Mouse (Mus musculus) forebrain, postnatal 0 days (tissue): ENCODE measurements around the gene Endog. TPM values are rescaled to one million over a fixed set of nuclear protein-coding genes. Genes with fewer than 3 reads are reported as not detected.
"Not testable (repeated sequence)": the region's sequence is repeated elsewhere in the genome, so short reads cannot be mapped to it uniquely, and the experiment has no call there.

Experiments used
- ATAC-seq: fragments of 200-750 bp; cut with Nextera tagmentation; 2 replicates; pipeline ENCODE4 v1.8.0; 2017; ENCODE audit warnings: mild to moderate bottlenecking, moderate library complexity
- DNase-seq: peaks from one replicate; pipeline ENCODE4 v3.0.0-alpha.2; 2015
- H3K27ac ChIP-seq: fragments of 300-500 bp; sonication (generic); 2 replicates; pipeline ENCODE4 v1.5.1; 2014; ENCODE audit warnings: low read depth, mild to moderate bottlenecking, antibody characterized with exemption, low read length, moderate library complexity, mixed read lengths
- H3K27me3 ChIP-seq: fragments of 300-500 bp; sonication (generic); 2 replicates; pipeline ENCODE4 v1.6.1; 2014; ENCODE audit warnings: mild to moderate bottlenecking, low read length, mixed read lengths; ENCODE audit not compliant: insufficient read depth
- H3K36me3 ChIP-seq: fragments of 300-500 bp; sonication (generic); 2 replicates; pipeline ENCODE4 v1.6.1; 2014; ENCODE audit warnings: mild to moderate bottlenecking, moderate library complexity; ENCODE audit not compliant: insufficient read depth
- H3K4me1 ChIP-seq: fragments of 300-500 bp; sonication (generic); 2 replicates; pipeline ENCODE4 v1.6.1; 2014; ENCODE audit warnings: antibody characterized with exemption; ENCODE audit not compliant: insufficient read depth
- H3K4me2 ChIP-seq: fragments of 300-500 bp; sonication (generic); 2 replicates; pipeline ENCODE4 v1.6.1; 2014; ENCODE audit warnings: low read depth, mild to moderate bottlenecking, moderate library complexity
- H3K4me3 ChIP-seq: fragments of 300-500 bp; sonication (generic); 2 replicates; pipeline ENCODE4 v1.5.1; 2014; ENCODE audit warnings: low read depth, low read length, mixed read lengths
- H3K9ac ChIP-seq: fragments of 300-500 bp; sonication (generic); 2 replicates; pipeline ENCODE4 v1.6.1; 2014; ENCODE audit warnings: mild to moderate bottlenecking
- H3K9me3 ChIP-seq: fragments of 300-500 bp; sonication (generic); 2 replicates; pipeline ENCODE4 v1.6.1; 2016; ENCODE audit warnings: low read length
- CTCF ChIP-seq: sonication (generic); IDR thresholded peaks from 2 replicates; pipeline ENCODE4 v1.5.1; 2016; ENCODE audit warnings: antibody characterized with exemption, control low read depth, low read depth
- WGBS: fragments of 180-500 bp; shearing (Covaris S2); extraction: QIAGEN DNeasy Blood & Tissue Kit; methylation state at CpG from one replicate; pipeline ENCODE4 v1.1.7; 2014; 5-methylcytosine and 5-hydroxymethylcytosine counted together
- polyA plus RNA-seq: library from polyadenylated mRNA; unstranded; fragments of >200 nt; fragmentation: Nextera tagmentation; extraction: Ambion mirVana; gene quantifications from 2 replicates; pipeline ENCODE4 v1.2.1, GENCODE M21; 2015
- total RNA-seq: library from RNA; depleted of rRNA; stranded (reverse); fragments of >200 nt; gene quantifications from 2 replicates; pipeline ENCODE4 v1.2.3, GENCODE M21; 2014

Endog gene
- total and polyA plus RNA-seq, 2 experiments from 2014 or later, result 31.1 to 37.1 TPM

DNA sequence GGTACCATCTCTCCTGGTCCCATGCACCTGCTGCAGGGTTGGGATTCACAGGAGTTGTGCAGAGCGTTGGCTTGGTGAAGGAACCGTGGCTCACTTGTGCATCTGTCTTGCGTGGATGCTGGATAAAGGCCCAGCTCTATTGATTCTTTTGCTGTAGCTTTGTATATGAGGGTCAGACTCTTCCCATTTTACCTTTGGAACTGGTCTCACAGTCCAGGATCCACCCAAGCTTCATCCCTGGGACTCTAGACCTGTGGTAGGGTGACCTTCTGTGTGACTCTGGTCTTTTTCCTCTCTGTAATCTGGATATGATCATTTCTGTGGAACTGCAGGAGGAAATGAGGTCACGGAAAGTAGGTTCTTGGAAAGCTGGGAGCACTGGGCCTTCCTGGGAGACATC, 26.9 kb upstream of the Endog start:
- TF ChIP-seq CTCF, result no peak
- no peak overlapping the region for H3K27ac ChIP-seq
- no peak overlapping the region for H3K9ac ChIP-seq
- WGBS, result 95% methylated on average over 4 of the region's 4 CpGs
- ATAC-seq (no peak), DNase-seq (no peak)
- H3K4me1 ChIP-seq, result no peaks in the 10 kb centered on the region
- no peaks in the 10 kb centered on the region for H3K27me3 ChIP-seq
- H3K4me3 ChIP-seq, result no peak overlapping the region
- peaks cover 88% of the 10 kb centered on the region for H3K36me3 ChIP-seq
- H3K9me3 ChIP-seq, result no peaks in the 10 kb centered on the region
- no peak overlapping the region for H3K4me2 ChIP-seq

DNA sequence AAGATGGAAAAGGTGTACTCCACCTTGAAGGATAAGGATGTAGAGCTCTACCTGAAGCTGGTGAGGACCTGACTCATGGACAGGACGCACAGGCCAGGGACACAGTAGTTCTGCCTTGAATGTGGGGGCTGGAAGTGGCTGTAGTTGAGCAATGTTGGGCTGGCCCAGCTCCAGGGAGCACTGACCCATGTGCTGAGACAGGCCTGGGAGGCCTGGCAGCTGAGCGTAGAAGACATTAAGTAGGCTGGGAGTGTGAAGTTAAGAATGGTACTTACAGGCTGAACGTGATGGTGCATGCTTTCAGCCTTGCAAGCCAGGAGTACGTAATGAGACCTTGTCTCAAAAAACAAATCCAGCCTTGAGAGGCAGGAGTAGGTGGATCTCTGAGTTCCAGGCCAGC, 23.8 kb upstream of the Endog start:
- ATAC-seq, result no peak
- no peak for TF ChIP-seq CTCF
- H3K4me1 ChIP-seq, result no peaks in the 10 kb centered on the region

DNA sequence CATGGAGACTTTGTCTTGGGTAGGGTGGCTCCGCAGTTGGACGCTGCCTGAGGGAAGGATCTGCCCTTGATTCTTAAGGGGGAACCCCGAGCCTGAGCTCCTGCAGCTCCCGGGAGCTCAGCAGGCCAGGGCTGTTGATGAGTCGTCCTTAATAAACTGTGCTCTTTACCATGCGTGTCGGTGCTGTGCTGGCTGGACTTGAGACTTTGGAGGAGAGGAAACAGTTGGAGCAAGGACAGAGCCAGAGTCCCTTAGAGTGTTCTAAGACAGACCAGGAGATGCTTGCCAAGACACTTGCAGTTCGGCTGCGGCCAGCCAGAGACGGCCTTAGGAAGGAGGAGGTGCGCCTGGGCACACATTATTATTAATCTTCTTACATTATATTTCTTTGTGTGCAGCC, 19.5 kb upstream of the Endog start:
- no peak for DNase-seq
- no peak for ATAC-seq
- no peak overlapping the region for H3K9ac ChIP-seq
- no peaks in the 10 kb centered on the region for H3K27me3 ChIP-seq
- peaks cover 41% of the 10 kb centered on the region for H3K36me3 ChIP-seq
- no peak for TF ChIP-seq CTCF
- H3K27ac ChIP-seq, result no peak overlapping the region
- no peak overlapping the region for H3K4me3 ChIP-seq
- H3K9me3 ChIP-seq, result no peaks in the 10 kb centered on the region
- WGBS, result 83% methylated on average over 11 of the region's 11 CpGs
- no peaks in the 10 kb centered on the region for H3K4me1 ChIP-seq
- no peak overlapping the region for H3K4me2 ChIP-seq

More for the DNA sequence above, 23.8 kb upstream of the Endog start:
- H3K4me2 ChIP-seq, result no peak overlapping the region
- 89% methylated on average over 4 of the region's 4 CpGs for WGBS
- no peak overlapping the region for H3K4me3 ChIP-seq
- no peak overlapping the region for H3K27ac ChIP-seq
- H3K9ac ChIP-seq, result no peak overlapping the region
- peaks cover 78% of the 10 kb centered on the region for H3K36me3 ChIP-seq
- H3K9me3 ChIP-seq, result no peaks in the 10 kb centered on the region
- H3K27me3 ChIP-seq, result no peaks in the 10 kb centered on the region
- DNase-seq, result no peak

DNA sequence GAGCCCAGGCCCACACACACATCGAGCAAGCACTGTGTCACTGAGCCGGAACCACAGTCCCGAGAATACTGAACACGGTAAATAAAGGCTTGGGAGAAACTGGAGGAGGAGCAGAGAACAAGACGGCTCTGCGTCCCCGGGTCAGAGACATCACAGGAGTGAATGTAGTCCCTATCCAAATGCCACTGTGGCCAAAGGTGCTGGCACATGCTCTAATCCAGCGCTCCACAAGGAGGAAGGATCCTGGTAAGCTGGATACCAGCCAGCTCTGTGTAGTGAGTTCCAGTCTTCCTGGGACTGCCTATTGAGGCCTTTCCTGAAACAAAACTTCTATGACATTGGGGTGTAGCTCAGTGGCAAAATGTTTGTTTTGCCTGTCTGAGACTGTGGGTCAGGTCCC, 18.7 kb upstream of the Endog start:
- Histone ChIP-seq H3K4me1 (no peaks in the 10 kb centered on the region), H3K4me2 (no peak overlapping the region), H3K36me3 (peaks cover 33% of the 10 kb centered on the region), H3K9ac (no peak overlapping the region), H3K9me3 (no peaks in the 10 kb centered on the region), H3K4me3 (no peak overlapping the region), H3K27me3 (no peaks in the 10 kb centered on the region), H3K27ac (no peak overlapping the region)
- ATAC-seq, result no peak
- no peak for DNase-seq
- 79% methylated on average over 8 of the region's 8 CpGs for WGBS
- TF ChIP-seq CTCF, result no peak

DNA sequence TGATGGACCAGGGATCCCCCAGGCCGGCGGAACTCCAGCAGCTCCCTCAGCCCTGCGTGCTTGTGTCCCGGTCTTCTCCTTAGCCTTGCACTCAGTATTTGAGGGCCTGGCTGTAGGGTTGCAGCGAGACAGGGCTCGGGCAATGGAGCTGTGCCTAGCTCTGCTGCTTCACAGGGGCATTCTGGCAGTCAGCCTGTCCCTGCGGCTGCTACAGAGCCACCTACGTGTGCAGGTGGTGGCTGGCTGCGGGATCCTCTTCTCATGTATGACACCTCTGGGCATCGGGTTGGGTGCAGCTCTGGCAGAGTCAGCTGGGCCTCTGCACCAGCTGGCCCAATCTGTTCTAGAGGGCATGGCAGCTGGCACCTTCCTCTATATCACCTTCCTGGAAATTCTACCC, 11.4 kb upstream of the Endog start:
- H3K36me3 ChIP-seq, result not testable (repeated sequence)

DNA sequence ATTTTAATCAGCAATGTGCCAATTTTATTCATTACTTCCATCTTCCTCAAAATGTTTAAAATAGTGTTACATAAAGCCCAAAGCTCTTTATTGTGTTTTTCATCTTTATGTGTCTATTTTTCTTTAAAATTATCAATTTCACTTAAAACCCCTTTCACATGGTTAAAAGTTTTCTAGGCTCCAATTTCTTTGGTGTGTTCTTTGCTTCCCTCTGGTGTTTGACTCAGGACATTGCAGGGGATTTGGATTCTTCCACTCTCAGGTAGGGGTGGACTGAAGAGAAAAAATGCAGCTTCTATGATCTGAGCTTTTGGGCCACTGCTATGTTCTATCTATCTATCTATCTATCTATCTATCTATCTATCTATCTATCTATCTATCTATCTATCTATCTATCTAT, 9.5 kb upstream of the Endog start:
- Histone ChIP-seq H3K4me1 (no peaks in the 10 kb centered on the region), H3K27me3 (no peaks in the 10 kb centered on the region), H3K4me3 (no peak overlapping the region), H3K36me3 (no peaks in the 10 kb centered on the region), H3K9ac (no peak overlapping the region), H3K27ac (no peak overlapping the region), H3K4me2 (no peak overlapping the region), H3K9me3 (no peaks in the 10 kb centered on the region)
- peak; percentile 78 for TF ChIP-seq CTCF
- ATAC-seq (peak; percentile 53), DNase-seq (peak; percentile 79)

More for the DNA sequence above, 11.4 kb upstream of the Endog start:
- not testable (repeated sequence) for DNase-seq, H3K4me1 ChIP-seq, H3K9me3 ChIP-seq, ATAC-seq, H3K4me2 ChIP-seq, H3K27me3 ChIP-seq, H3K4me3 ChIP-seq, H3K27ac ChIP-seq, H3K9ac ChIP-seq
- WGBS, result 87% methylated on average over 8 of the region's 10 CpGs

DNA sequence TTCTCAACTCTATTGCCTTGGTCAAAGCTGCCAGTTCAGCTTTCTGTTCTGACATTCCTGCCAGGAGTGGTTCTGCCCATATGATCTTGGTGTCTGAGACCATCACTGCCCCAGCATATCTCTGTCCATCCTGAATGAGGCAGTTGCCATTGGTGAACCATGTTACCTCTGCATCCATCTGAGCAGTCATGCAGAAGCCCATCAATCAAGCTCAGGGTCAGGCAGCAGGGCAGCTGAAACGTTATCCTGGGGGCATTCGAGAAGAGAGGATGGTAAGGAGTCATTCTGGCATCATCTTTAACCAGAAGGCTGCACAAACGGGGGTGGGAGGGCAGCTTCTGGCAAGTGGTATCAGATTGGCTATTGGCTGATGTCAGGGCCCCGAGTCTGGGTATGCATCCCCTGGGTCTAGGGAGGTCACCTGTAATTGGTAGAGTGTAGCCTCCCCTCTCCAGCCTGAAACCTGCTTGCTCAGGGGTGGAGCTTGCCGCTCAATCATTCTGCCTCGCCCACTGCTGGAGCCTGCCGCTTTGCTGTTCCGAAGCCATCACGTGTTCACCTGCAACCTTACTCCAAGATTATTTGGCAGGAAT, 6.9 kb upstream of the Endog start:
- no peaks in the 10 kb centered on the region for H3K9me3 ChIP-seq
- no peak for TF ChIP-seq CTCF
- no peak overlapping the region for H3K4me3 ChIP-seq
- DNase-seq (no peak), ATAC-seq (no peak)
- no peaks in the 10 kb centered on the region for H3K36me3 ChIP-seq
- no peaks in the 10 kb centered on the region for H3K27me3 ChIP-seq
- H3K4me2 ChIP-seq, result no peak overlapping the region
- WGBS, result 65% methylated on average over 9 of the region's 9 CpGs
- no peak overlapping the region for H3K27ac ChIP-seq
- H3K9ac ChIP-seq, result no peak overlapping the region
- no peaks in the 10 kb centered on the region for H3K4me1 ChIP-seq

DNA sequence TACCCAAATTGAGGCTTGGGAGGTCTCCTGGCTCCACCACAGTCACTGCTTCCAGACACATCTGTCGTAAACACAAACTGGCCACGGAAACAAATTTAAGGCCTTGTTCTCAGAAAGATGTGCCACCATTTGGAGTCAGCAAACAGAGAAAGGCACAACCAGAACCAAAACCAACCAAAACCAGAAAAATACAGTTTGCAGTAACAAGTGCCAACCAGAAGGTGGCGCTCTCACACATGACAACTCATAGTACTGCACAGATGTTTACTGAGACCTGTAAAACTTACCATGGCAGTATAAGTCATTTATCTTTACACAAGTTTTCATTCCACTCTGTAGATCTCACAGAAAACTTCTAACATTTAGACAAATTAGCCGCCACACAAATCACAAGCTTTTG, 4.6 kb upstream of the Endog start:
- H3K36me3 ChIP-seq, result no peaks in the 10 kb centered on the region
- H3K4me1 ChIP-seq, result no peaks in the 10 kb centered on the region
- WGBS, result 59% methylated on average over 4 of the region's 4 CpGs
- DNase-seq, result no peak
- no peak overlapping the region for H3K27ac ChIP-seq
- no peaks in the 10 kb centered on the region for H3K27me3 ChIP-seq
- no peak overlapping the region for H3K4me3 ChIP-seq
- no peaks in the 10 kb centered on the region for H3K9me3 ChIP-seq
- ATAC-seq, result no peak
- TF ChIP-seq CTCF, result peak; percentile 57
- H3K9ac ChIP-seq, result no peak overlapping the region
- no peak overlapping the region for H3K4me2 ChIP-seq
